Mouse (Mus musculus) myocyte (in vitro differentiated cells): ENCODE measurements around the gene Erbb2. TPM values are rescaled to one million over a fixed set of nuclear protein-coding genes. Genes with fewer than 3 reads are reported as not detected.

Experiments
- H3K27me3 ChIP-seq: one replicate; pipeline ENCODE4 v1.6.1; 2011; ENCODE audit not compliant: control insufficient read depth, insufficient read depth, insufficient read length
- H3K36me3 ChIP-seq: one replicate; pipeline ENCODE4 v1.6.1; 2011; ENCODE audit not compliant: control insufficient read depth, insufficient read depth
- H3K4me2 ChIP-seq: one replicate; pipeline ENCODE4 v1.6.1; 2011; ENCODE audit warnings: low read depth, control low read depth
- H3K4me3 ChIP-seq: one replicate; pipeline ENCODE4 v1.5.1; 2011; ENCODE audit warnings: mild to moderate bottlenecking, control low read depth, moderate library complexity
- H3K79me2 ChIP-seq: one replicate; pipeline ENCODE4 v1.6.1; 2011; ENCODE audit not compliant: control insufficient read depth, insufficient read depth
- H3ac ChIP-seq: one replicate; pipeline ENCODE4 v1.6.1; 2011; ENCODE audit not compliant: control insufficient read depth, insufficient read length
- CEBPB ChIP-seq: IDR thresholded peaks from 2 replicates; pipeline ENCODE4 v1.6.1; 2011; ENCODE audit warnings: mild to moderate bottlenecking, moderate library complexity; ENCODE audit not compliant: poor library complexity, insufficient read depth, severe bottlenecking
- E2F4 ChIP-seq: IDR thresholded peaks from one replicate; pipeline ENCODE4 v1.6.1; 2011; ENCODE audit warnings: mild to moderate bottlenecking, control low read depth, moderate library complexity; ENCODE audit not compliant: insufficient read depth
- MAX ChIP-seq: IDR thresholded peaks from one replicate; pipeline ENCODE4 v1.6.1; 2011; ENCODE audit warnings: low read depth, mild to moderate bottlenecking, control low read depth
- MYOD1 ChIP-seq, 3 experiments: IDR thresholded peaks; one replicate each; pipeline ENCODE4 v1.6.1; 2011; ENCODE audit warnings: control low read depth in 2 of 3, low read depth in 2 of 3, mild to moderate bottlenecking in 2 of 3, moderate library complexity in 1 of 3; ENCODE audit not compliant: insufficient read length in 2 of 3, control insufficient read depth in 1 of 3
- MYOG ChIP-seq, 3 experiments: IDR thresholded peaks; one replicate each; pipeline ENCODE4 v1.6.1; 2011; ENCODE audit warnings: control low read depth in 2 of 3, low read depth in 2 of 3, mild to moderate bottlenecking in 2 of 3; ENCODE audit not compliant: insufficient read length in 2 of 3, control insufficient read depth in 1 of 3, insufficient read depth in 1 of 3
- POLR2A ChIP-seq: IDR thresholded peaks from one replicate; pipeline ENCODE4 v1.6.1; 2011; ENCODE audit warnings: low read depth, mild to moderate bottlenecking, control low read depth, moderate library complexity; ENCODE audit not compliant: insufficient read length
- POLR2AphosphoS2 ChIP-seq: IDR thresholded peaks from one replicate; pipeline ENCODE4 v1.6.1; 2011; ENCODE audit warnings: low read depth, control low read depth; ENCODE audit not compliant: insufficient read length
- REST ChIP-seq: IDR thresholded peaks from one replicate; pipeline ENCODE4 v1.6.1; 2011; ENCODE audit warnings: mild to moderate bottlenecking, control low read depth, moderate library complexity; ENCODE audit not compliant: insufficient read depth, insufficient read length
- SRF ChIP-seq: IDR thresholded peaks from one replicate; pipeline ENCODE4 v1.6.1; 2011; ENCODE audit warnings: low read depth; ENCODE audit not compliant: control insufficient read depth, insufficient read length
- TCF12 ChIP-seq: IDR thresholded peaks from one replicate; pipeline ENCODE4 v1.6.1; 2011; ENCODE audit warnings: mild to moderate bottlenecking, control low read depth; ENCODE audit not compliant: poor library complexity, insufficient read depth, severe bottlenecking
- TCF3 ChIP-seq: IDR thresholded peaks from one replicate; pipeline ENCODE4 v1.6.1; 2011; ENCODE audit warnings: low read depth, control low read depth; ENCODE audit not compliant: insufficient read length
- USF1 ChIP-seq: IDR thresholded peaks from one replicate; pipeline ENCODE4 v1.6.1; 2011; ENCODE audit warnings: low read depth, mild to moderate bottlenecking, control low read depth, moderate library complexity
- polyA plus RNA-seq: library from polyadenylated mRNA; unstranded; fragments of >200 nt; fragmentation: generic; extraction: Trizol; gene quantifications from one replicate; pipeline ENCODE4 v1.2.1, GENCODE M21; 2012; ENCODE audit warnings: missing spikeins

Erbb2 gene
- polyA plus RNA-seq, 1 experiment = 33.5 TPM

- Histone ChIP-seq H3K4me3 (no peak overlapping the region), H3ac (no peak overlapping the region), H3K27me3 (peaks cover 19% of the 10 kb centered on the region), H3K79me2 (no peaks in the 10 kb centered on the region), H3K4me2 (no peak overlapping the region), H3K36me3 (no peaks in the 10 kb centered on the region)
- peak in 1 of 3 experiments; percentile 1 for TF ChIP-seq MYOD1 (IDR thresholded peaks at IDR 0.05; ENCODE audit: control insufficient read depth in 1 of 3, insufficient read length in 2 of 3, low read depth in 2 of 3)
- TF ChIP-seq REST = no peak
- TF ChIP-seq SRF = no peak
- TF ChIP-seq E2F4 = no peak
These were observed 24.0 kb upstream of the Erbb2 start for GRCm38 (mm10) chr11:98388282-98388681.

GRCm38 (mm10) chr11:98389221-98389780, 23.0 kb upstream of the Erbb2 start:
- TF ChIP-seq CEBPB (no peak), REST (no peak), POLR2AphosphoS2 (no peak), TCF3 (no peak), POLR2A (no peak), E2F4 (no peak), TCF12 (no peak), USF1 (no peak), MAX (no peak), MYOD1 (IDR thresholded peaks at IDR 0.05; ENCODE audit: control insufficient read depth in 1 of 3, insufficient read length in 2 of 3, low read depth in 2 of 3) (no peak), MYOG (IDR thresholded peaks at IDR 0.05; ENCODE audit: control insufficient read depth in 1 of 3, insufficient read depth in 1 of 3, insufficient read length in 2 of 3, low read depth in 2 of 3) (no peak), SRF (no peak)
- Histone ChIP-seq H3ac (no peak overlapping the region), H3K4me2 (no peak overlapping the region), H3K27me3 (peaks cover 19% of the 10 kb centered on the region), H3K79me2 (no peaks in the 10 kb centered on the region), H3K4me3 (no peak overlapping the region), H3K36me3 (no peaks in the 10 kb centered on the region)

- Histone ChIP-seq H3K4me3 (no peak overlapping the region), H3K4me2 (no peak overlapping the region), H3K27me3 (peaks cover 19% of the 10 kb centered on the region), H3K36me3 (no peaks in the 10 kb centered on the region), H3K79me2 (no peaks in the 10 kb centered on the region), H3ac (no peak overlapping the region)
- TF ChIP-seq REST = no peak
- TF ChIP-seq POLR2A = no peak
- TF ChIP-seq CEBPB = no peak
- TF ChIP-seq TCF3 = no peak
- TF ChIP-seq SRF = no peak
- TF ChIP-seq MYOG (IDR thresholded peaks at IDR 0.05; ENCODE audit: control insufficient read depth in 1 of 3, insufficient read depth in 1 of 3, insufficient read length in 2 of 3, low read depth in 2 of 3) = no peak
- TF ChIP-seq MAX = no peak
- TF ChIP-seq E2F4 = no peak
- TF ChIP-seq MYOD1 (IDR thresholded peaks at IDR 0.05; ENCODE audit: control insufficient read depth in 1 of 3, insufficient read length in 2 of 3, low read depth in 2 of 3) = no peak
- no peak for TF ChIP-seq TCF12
- no peak for TF ChIP-seq POLR2AphosphoS2
- no peak for TF ChIP-seq USF1
These were observed 22.1 kb upstream of the Erbb2 start for GRCm38 (mm10) chr11:98390141-98390540.

GRCm38 (mm10) chr11:98392034-98392433, 20.2 kb upstream of the Erbb2 start:
- TF ChIP-seq E2F4 (no peak), MYOD1 (IDR thresholded peaks at IDR 0.05; ENCODE audit: control insufficient read depth in 1 of 3, insufficient read length in 2 of 3, low read depth in 2 of 3) (no peak), SRF (no peak), TCF3 (no peak), POLR2A (no peak), CEBPB (no peak), MYOG (IDR thresholded peaks at IDR 0.05; ENCODE audit: control insufficient read depth in 1 of 3, insufficient read depth in 1 of 3, insufficient read length in 2 of 3, low read depth in 2 of 3) (no peak), TCF12 (no peak), REST (no peak), POLR2AphosphoS2 (no peak), USF1 (no peak), MAX (no peak)
- Histone ChIP-seq H3K4me2 (no peak overlapping the region), H3ac (no peak overlapping the region), H3K36me3 (no peaks in the 10 kb centered on the region), H3K27me3 (peaks cover 13% of the 10 kb centered on the region), H3K4me3 (no peak overlapping the region), H3K79me2 (no peaks in the 10 kb centered on the region)

- H3K4me2 ChIP-seq = peak overlapping the region; percentile 14
- H3K79me2 ChIP-seq = no peaks in the 10 kb centered on the region
- no peaks in the 10 kb centered on the region for H3K36me3 ChIP-seq
- no peak for TF ChIP-seq TCF12
- no peak for TF ChIP-seq TCF3
- no peak for TF ChIP-seq USF1
- no peak for TF ChIP-seq CEBPB
- H3K4me3 ChIP-seq = no peak overlapping the region
- no peak overlapping the region for H3ac ChIP-seq
- H3K27me3 ChIP-seq = peaks cover 7% of the 10 kb centered on the region
These were observed 19.6 kb upstream of the Erbb2 start for GRCm38 (mm10) chr11:98392645-98393044.
